Mouse (Mus musculus) G1E-ER4 (cell line): ENCODE results near the gene Defb6. TPM values are rescaled to one million over a fixed set of nuclear protein-coding genes. Genes with fewer than 3 reads are reported as not detected.

Experiments used
- GATA1 ChIP-seq: IDR thresholded peaks from one replicate; pipeline ENCODE4 v1.8.0; 2012; ENCODE audit warnings: low read length, inconsistent platforms
- polyA plus RNA-seq: library from polyadenylated mRNA; stranded (reverse); fragments of >175 nt; gene quantifications from 2 replicates; pipeline ENCODE4 v1.2.3, GENCODE M21; 2012

Defb6 gene
- polyA plus RNA-seq: not detected in 2 replicates

GRCm38 (mm10) chr8:19225161-19225560 is at the start of gene Defb6:
TSS of gene Defb6 (plus strand) at chr8:19225478.
- no peak for TF ChIP-seq GATA1

GRCm38 (mm10) chr8:19238101-19238500 is 12.8 kb downstream of the Defb6 start:
- TF ChIP-seq GATA1: no peak

- no peak for TF ChIP-seq GATA1
These were observed 14.3 kb downstream of the Defb6 start, which contains the start of gene Defb46 for GRCm38 (mm10) chr8:19239616-19240015. TSS of gene Defb46 (plus strand) at chr8:19239916.

- no peak for TF ChIP-seq GATA1
These were observed 22.0 kb downstream of the Defb6 start, which contains the start of gene Defb5 for GRCm38 (mm10) chr8:19247280-19247679. TSS of gene Defb5 (plus strand) at chr8:19247580.

GRCm38 (mm10) chr8:19258136-19258535 is 32.9 kb downstream of the Defb6 start:
- no peak for TF ChIP-seq GATA1

- no peak for TF ChIP-seq GATA1
These were observed 34.4 kb downstream of the Defb6 start for GRCm38 (mm10) chr8:19259667-19260066.

Other genes starting within 250 kb of the Defb6 start
- gene Defb40, start 247.2 kb upstream of the Defb6 start, polyA plus RNA-seq: not detected in 2 replicates
- not detected in 2 replicates for gene Defb37, start 234.4 kb upstream of the Defb6 start, polyA plus RNA-seq
- not detected in 2 replicates for gene Defb38, start 198.9 kb upstream of the Defb6 start, polyA plus RNA-seq
- not detected in 2 replicates for gene Defb39, start 160.7 kb upstream of the Defb6 start, polyA plus RNA-seq
- not detected in 2 replicates for gene Defb12, start 110.6 kb upstream of the Defb6 start, polyA plus RNA-seq
- gene Defb34, start 101.7 kb upstream of the Defb6 start, polyA plus RNA-seq: not detected in 2 replicates
- gene Gm45826, start 84.7 kb upstream of the Defb6 start, polyA plus RNA-seq: not detected in 2 replicates
- not detected in 2 replicates for gene Defb14, start 31.1 kb upstream of the Defb6 start, polyA plus RNA-seq
- gene Defb4, start 26.8 kb upstream of the Defb6 start, polyA plus RNA-seq: not detected in 2 replicates
- gene Defb46, start 14.4 kb downstream of the Defb6 start, polyA plus RNA-seq: not detected in 2 replicates
- not detected in 2 replicates for gene Defb5, start 22.1 kb downstream of the Defb6 start, polyA plus RNA-seq
- not detected in 2 replicates for gene Defb3, start 67.9 kb downstream of the Defb6 start, polyA plus RNA-seq
- gene Defb8, start 222.1 kb downstream of the Defb6 start, polyA plus RNA-seq: not detected in 2 replicates